Mouse (Mus musculus): ENCODE measurements around the gene St6galnac3. TPM values are rescaled to one million over a fixed set of nuclear protein-coding genes. Genes with fewer than 3 reads are reported as not detected.

St6galnac3 gene
- polyA plus RNA-seq, 1 experiment from 2014 or later = 10.2 TPM

DNA sequence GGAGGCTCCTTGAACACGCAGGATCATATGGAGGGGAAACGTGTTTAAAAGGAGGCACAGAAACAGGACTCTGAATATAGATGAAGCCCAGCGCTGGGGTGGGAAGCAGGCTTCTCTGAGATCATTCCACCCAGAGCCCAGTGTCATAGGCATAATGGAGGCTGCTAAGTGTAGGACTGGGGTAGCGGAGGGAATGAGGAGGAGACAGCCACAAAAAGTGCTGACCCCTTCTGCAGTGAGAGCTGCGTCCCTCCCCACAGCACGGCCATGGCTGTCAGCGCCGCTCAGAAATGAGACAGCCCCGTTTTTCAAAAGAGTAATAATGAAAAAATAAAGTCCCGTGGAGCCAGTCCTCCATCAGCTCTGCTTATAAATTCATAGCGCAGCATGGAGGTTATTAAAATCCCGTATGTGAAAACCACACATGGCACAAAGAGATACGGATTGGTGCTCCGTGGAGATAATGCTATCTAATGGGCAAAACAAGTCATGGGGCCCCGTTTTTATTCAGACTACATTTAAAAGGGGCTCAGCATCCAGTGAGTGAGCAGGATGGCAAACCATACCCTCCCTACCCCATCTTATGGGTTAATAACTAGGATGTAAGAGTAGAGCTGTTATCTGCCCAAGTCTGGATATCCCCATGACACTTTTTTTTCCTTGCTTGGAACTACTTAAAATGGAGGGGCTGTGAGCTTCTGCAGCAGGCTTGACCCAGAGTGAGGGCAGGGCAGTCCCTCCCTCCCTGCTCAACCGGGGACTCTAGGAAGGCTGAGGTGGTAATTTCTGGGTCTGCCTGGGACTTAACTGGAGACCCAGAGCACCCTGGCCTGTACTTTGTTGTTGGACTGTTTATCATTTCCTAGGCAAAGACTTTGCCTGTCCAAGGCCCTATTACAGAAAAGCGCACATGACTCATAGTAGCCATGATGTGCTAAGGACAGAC lies 288.6 kb downstream of the St6galnac3 start:
- no peak overlapping the region for H3K9ac ChIP-seq
- no peaks in the 10 kb centered on the region for H3K27me3 ChIP-seq
- H3K27ac ChIP-seq (replicated peaks) = no peak overlapping the region
- H3K4me2 ChIP-seq = peak overlapping the region; percentile 32
- peaks cover 14% of the 10 kb centered on the region for H3K4me1 ChIP-seq (replicated peaks)
- no peaks in the 10 kb centered on the region for H3K36me3 ChIP-seq (replicated peaks)
- no peaks in the 10 kb centered on the region for H3K9me3 ChIP-seq (replicated peaks)
- 67% methylated on average over 17 of the region's 17 CpGs for WGBS (ENCODE audit: insufficient replicate concordance)
- peak; percentile 79 for ATAC-seq (ENCODE audit: insufficient read depth)
- H3K4me3 ChIP-seq (replicated peaks) = no peak overlapping the region

GRCm38 (mm10) chr3:153433010-153433409 lies 292.0 kb downstream of the St6galnac3 start:
- peaks cover 14% of the 10 kb centered on the region for H3K4me1 ChIP-seq (replicated peaks)

GRCm38 (mm10) chr3:153432053-153432816 lies 292.7 kb downstream of the St6galnac3 start:
- 61% methylated on average over 6 of the region's 6 CpGs for whole genome bisulfite sequencing (ENCODE audit: insufficient replicate concordance)
- no peaks in the 10 kb centered on the region for H3K36me3 ChIP-seq (replicated peaks)
- H3K9ac ChIP-seq = no peak overlapping the region
- H3K4me2 ChIP-seq = no peak overlapping the region
- no peaks in the 10 kb centered on the region for H3K9me3 ChIP-seq (replicated peaks)
- H3K27me3 ChIP-seq = no peaks in the 10 kb centered on the region
- no peak overlapping the region for H3K27ac ChIP-seq (replicated peaks)
- H3K4me1 ChIP-seq (replicated peaks) = peaks cover 14% of the 10 kb centered on the region
- ATAC-seq (ENCODE audit: insufficient read depth) = no peak
- no peak overlapping the region for H3K4me3 ChIP-seq (replicated peaks)

More at GRCm38 (mm10) chr3:153433010-153433409, 292.0 kb downstream of the St6galnac3 start:
- WGBS (ENCODE audit: insufficient replicate concordance) = 82% methylated on average over 8 of the region's 8 CpGs
- H3K4me3 ChIP-seq (replicated peaks) = no peak overlapping the region
- no peak overlapping the region for H3K4me2 ChIP-seq
- no peak for ATAC-seq (ENCODE audit: insufficient read depth)
- H3K27ac ChIP-seq (replicated peaks) = no peak overlapping the region
- no peaks in the 10 kb centered on the region for H3K27me3 ChIP-seq
- H3K36me3 ChIP-seq (replicated peaks) = no peaks in the 10 kb centered on the region
- no peak overlapping the region for H3K9ac ChIP-seq
- no peaks in the 10 kb centered on the region for H3K9me3 ChIP-seq (replicated peaks)

DNA sequence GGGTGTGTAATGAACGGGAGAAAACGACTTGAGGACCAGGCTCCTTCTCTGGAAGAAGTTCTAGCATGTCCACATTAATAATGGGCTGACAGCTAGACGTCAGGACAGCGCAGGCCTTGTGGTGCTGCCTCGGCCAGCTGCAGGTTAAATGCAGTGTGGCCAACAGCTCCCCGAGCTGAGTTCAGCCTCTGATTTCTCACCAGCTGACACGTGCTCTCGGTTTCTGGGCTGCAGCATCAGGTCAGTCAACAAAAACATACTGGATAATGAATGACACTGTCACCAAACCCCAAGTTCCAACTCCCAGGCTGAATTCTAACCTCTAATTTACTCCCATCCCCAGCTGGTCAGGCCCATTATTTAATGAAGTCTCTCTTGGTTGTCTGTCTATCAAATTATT lies 295.1 kb downstream of the St6galnac3 start:
- no peak overlapping the region for H3K4me3 ChIP-seq (replicated peaks)
- H3K36me3 ChIP-seq (replicated peaks) = no peaks in the 10 kb centered on the region
- 70% methylated on average over 8 of the region's 8 CpGs for WGBS (ENCODE audit: insufficient replicate concordance)
- no peak overlapping the region for H3K27ac ChIP-seq (replicated peaks)
- no peaks in the 10 kb centered on the region for H3K9me3 ChIP-seq (replicated peaks)
- no peaks in the 10 kb centered on the region for H3K27me3 ChIP-seq
- H3K4me1 ChIP-seq (replicated peaks) = no peaks in the 10 kb centered on the region
- no peak for ATAC-seq (ENCODE audit: insufficient read depth)
- no peak overlapping the region for H3K9ac ChIP-seq
- no peak overlapping the region for H3K4me2 ChIP-seq

- WGBS (ENCODE audit: insufficient replicate concordance) = 67% methylated on average over 7 of the region's 7 CpGs
- Histone ChIP-seq H3K27ac (replicated peaks) (no peak overlapping the region), H3K4me1 (replicated peaks) (no peaks in the 10 kb centered on the region), H3K4me2 (no peak overlapping the region), H3K27me3 (no peaks in the 10 kb centered on the region), H3K36me3 (replicated peaks) (no peaks in the 10 kb centered on the region), H3K9me3 (replicated peaks) (no peaks in the 10 kb centered on the region), H3K9ac (no peak overlapping the region), H3K4me3 (replicated peaks) (no peak overlapping the region)
- no peak for ATAC-seq (ENCODE audit: insufficient read depth)
Measured at GRCm38 (mm10) chr3:153421918-153422290, 303.1 kb downstream of the St6galnac3 start.

- H3K4me1 ChIP-seq (replicated peaks) = no peaks in the 10 kb centered on the region
- H3K9me3 ChIP-seq (replicated peaks) = no peaks in the 10 kb centered on the region
- H3K36me3 ChIP-seq (replicated peaks) = no peaks in the 10 kb centered on the region
- H3K27me3 ChIP-seq = no peaks in the 10 kb centered on the region
- H3K9ac ChIP-seq = no peak overlapping the region
- 72% methylated on average over 14 of the region's 14 CpGs for WGBS (ENCODE audit: insufficient replicate concordance)
- H3K4me3 ChIP-seq (replicated peaks) = no peak overlapping the region
- no peak overlapping the region for H3K27ac ChIP-seq (replicated peaks)
- H3K4me2 ChIP-seq = no peak overlapping the region
- no peak for ATAC-seq (ENCODE audit: insufficient read depth)
Measured at GRCm38 (mm10) chr3:153421060-153421917, 303.7 kb downstream of the St6galnac3 start.

GRCm38 (mm10) chr3:153419331-153419730 lies 305.6 kb downstream of the St6galnac3 start:
- WGBS (ENCODE audit: insufficient replicate concordance) = 68% methylated on average over 7 of the region's 7 CpGs
- no peak for ATAC-seq (ENCODE audit: insufficient read depth)
- H3K4me3 ChIP-seq (replicated peaks) = no peak overlapping the region
- H3K27me3 ChIP-seq = no peaks in the 10 kb centered on the region
- H3K4me2 ChIP-seq = no peak overlapping the region
- no peak overlapping the region for H3K27ac ChIP-seq (replicated peaks)
- H3K9ac ChIP-seq = no peak overlapping the region
- no peaks in the 10 kb centered on the region for H3K9me3 ChIP-seq (replicated peaks)
- no peaks in the 10 kb centered on the region for H3K4me1 ChIP-seq (replicated peaks)
- H3K36me3 ChIP-seq (replicated peaks) = no peaks in the 10 kb centered on the region

DNA sequence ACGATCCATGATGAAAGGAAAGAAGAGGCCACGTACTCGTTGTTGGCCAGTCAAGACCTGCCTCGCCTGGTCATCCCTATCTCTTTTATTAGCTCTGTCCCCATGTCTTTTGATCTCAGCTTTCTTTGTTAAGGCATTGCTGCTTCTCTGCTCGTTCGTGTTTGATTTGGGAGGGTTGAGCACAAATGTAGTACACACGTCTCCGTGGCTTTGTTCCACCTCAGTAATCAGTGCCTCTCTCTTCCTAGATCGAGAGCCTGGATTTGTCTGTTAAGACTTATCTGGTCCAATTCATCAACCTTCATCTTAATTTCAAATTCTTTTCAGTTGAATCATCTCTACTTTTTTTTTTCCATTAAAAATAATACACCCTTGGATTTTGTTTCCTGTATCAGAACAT lies 308.0 kb downstream of the St6galnac3 start:
- no peak for ATAC-seq (ENCODE audit: insufficient read depth)
- H3K9ac ChIP-seq = no peak overlapping the region
- no peaks in the 10 kb centered on the region for H3K4me1 ChIP-seq (replicated peaks)
- H3K4me2 ChIP-seq = no peak overlapping the region
- H3K27ac ChIP-seq (replicated peaks) = no peak overlapping the region
- no peaks in the 10 kb centered on the region for H3K9me3 ChIP-seq (replicated peaks)
- no peak overlapping the region for H3K4me3 ChIP-seq (replicated peaks)
- no peaks in the 10 kb centered on the region for H3K36me3 ChIP-seq (replicated peaks)
- no peaks in the 10 kb centered on the region for H3K27me3 ChIP-seq
- 73% methylated on average over 9 of the region's 9 CpGs for WGBS (ENCODE audit: insufficient replicate concordance)

DNA sequence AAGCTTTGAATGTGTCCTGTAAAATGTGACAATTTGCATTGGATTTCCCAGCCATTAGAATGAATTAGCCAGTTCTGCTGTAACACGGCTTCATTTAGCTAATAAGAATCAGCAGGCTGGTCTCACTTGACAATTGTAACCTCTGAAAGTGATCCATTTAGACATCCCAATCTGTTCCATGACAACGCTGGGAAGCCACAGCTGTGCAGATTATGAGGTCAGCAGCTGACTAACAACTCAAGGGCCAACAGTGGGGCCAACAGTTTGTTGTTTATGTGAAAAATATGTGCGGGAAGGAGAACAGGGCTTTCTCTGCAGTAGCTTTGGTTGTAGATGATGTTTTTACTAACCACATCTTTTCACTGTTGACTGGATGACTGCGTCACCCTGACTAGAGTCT lies 308.6 kb downstream of the St6galnac3 start:
- no peak overlapping the region for H3K4me2 ChIP-seq
- no peaks in the 10 kb centered on the region for H3K36me3 ChIP-seq (replicated peaks)
- H3K9me3 ChIP-seq (replicated peaks) = no peaks in the 10 kb centered on the region
- no peak overlapping the region for H3K4me3 ChIP-seq (replicated peaks)
- no peaks in the 10 kb centered on the region for H3K4me1 ChIP-seq (replicated peaks)
- no peaks in the 10 kb centered on the region for H3K27me3 ChIP-seq
- no peak overlapping the region for H3K9ac ChIP-seq
- no peak overlapping the region for H3K27ac ChIP-seq (replicated peaks)
- 82% methylated on average over 4 of the region's 4 CpGs for WGBS (ENCODE audit: insufficient replicate concordance)
- ATAC-seq (ENCODE audit: insufficient read depth) = no peak

- WGBS (ENCODE audit: insufficient replicate concordance) = 71% methylated on average over 2 of the region's 2 CpGs
- H3K4me3 ChIP-seq (replicated peaks) = no peak overlapping the region
- H3K4me1 ChIP-seq (replicated peaks) = no peaks in the 10 kb centered on the region
- no peaks in the 10 kb centered on the region for H3K9me3 ChIP-seq (replicated peaks)
- H3K4me2 ChIP-seq = no peak overlapping the region
- no peak for ATAC-seq (ENCODE audit: insufficient read depth)
- H3K27me3 ChIP-seq = no peaks in the 10 kb centered on the region
- H3K36me3 ChIP-seq (replicated peaks) = no peaks in the 10 kb centered on the region
- H3K27ac ChIP-seq (replicated peaks) = no peak overlapping the region
- no peak overlapping the region for H3K9ac ChIP-seq
Measured at GRCm38 (mm10) chr3:153414132-153414531, 310.8 kb downstream of the St6galnac3 start.

DNA sequence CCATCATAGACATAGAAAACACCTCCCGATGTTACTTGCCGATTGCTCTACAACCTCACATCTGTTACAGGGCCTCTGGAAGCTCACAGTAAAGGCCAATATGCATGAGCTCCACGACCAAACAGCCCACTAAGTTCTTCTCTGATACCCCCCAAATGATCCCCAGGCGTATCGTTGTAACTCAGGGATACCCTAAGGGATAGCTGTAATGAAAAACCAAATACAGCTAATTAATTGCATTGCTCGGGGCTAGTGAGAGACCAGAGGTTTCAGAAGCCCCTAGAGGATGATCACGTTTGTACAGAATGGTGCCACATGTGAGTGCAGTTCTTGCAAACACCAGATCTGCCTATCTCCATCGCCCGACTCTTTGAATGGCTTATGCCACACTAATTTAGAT lies 315.7 kb downstream of the St6galnac3 start:
- Histone ChIP-seq H3K4me1 (replicated peaks) (no peaks in the 10 kb centered on the region), H3K9me3 (replicated peaks) (no peaks in the 10 kb centered on the region), H3K4me3 (replicated peaks) (no peak overlapping the region), H3K9ac (no peak overlapping the region), H3K27ac (replicated peaks) (no peak overlapping the region), H3K36me3 (replicated peaks) (no peaks in the 10 kb centered on the region), H3K27me3 (no peaks in the 10 kb centered on the region), H3K4me2 (no peak overlapping the region)
- WGBS (ENCODE audit: insufficient replicate concordance) = 76% methylated on average over 9 of the region's 9 CpGs
- ATAC-seq (ENCODE audit: insufficient read depth) = no peak

Measured in liver, embryonic 15.5 days (tissue).